Mouse (Mus musculus) olfactory bulb, adult 2 months (tissue): ENCODE measurements around the gene Mapkapk5.

Experiments
- CTCF ChIP-seq: fragments of 200-500 bp; IDR thresholded peaks from 2 replicates; pipeline ENCODE4 v1.5.1; 2012; ENCODE audit warnings: low read depth, mild to moderate bottlenecking, low read length, moderate library complexity; ENCODE audit not compliant: insufficient read depth
- POLR2A ChIP-seq: fragments of 200-500 bp; IDR thresholded peaks from 2 replicates; pipeline ENCODE4 v1.6.1; 2012; ENCODE audit warnings: mild to moderate bottlenecking, low read depth, low read length, moderate library complexity; ENCODE audit not compliant: insufficient read depth

DNA sequence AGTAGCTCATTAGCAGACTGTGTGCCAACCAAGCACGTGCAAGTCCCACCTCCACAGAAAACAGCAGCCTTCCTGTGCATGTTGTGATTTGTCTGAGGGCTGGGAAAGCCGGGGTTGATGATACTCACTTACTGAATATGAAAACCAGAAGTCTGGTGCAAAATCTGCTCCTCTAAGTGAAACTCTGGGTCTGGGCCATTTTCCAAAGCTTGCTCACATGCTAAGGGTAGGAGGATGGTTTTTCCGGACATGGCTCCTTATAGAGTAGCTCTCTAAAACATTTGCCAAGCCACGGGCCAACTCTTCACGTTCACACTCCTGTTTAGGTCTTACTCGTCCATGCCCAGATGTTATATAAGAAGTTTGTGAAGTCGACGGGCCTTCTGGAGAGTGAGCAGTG lies 52.4 kb downstream of the Mapkapk5 start:
- TF ChIP-seq CTCF (no peak), POLR2A (no peak)
